Mouse (Mus musculus): ENCODE data around the gene Ncor2. TPM values are rescaled to one million over a fixed set of nuclear protein-coding genes. Genes with fewer than 3 reads are reported as not detected.

Gene Ncor2
- polyA plus RNA-seq, 1 experiment: 31.3 TPM

- no peak for DNase-seq (ENCODE audit: low read depth)
Observed at GRCm38 (mm10) chr5:125148686-125149085, 30.3 kb downstream of the Ncor2 start.

- no peak for DNase-seq (ENCODE audit: low read depth)
Observed at GRCm38 (mm10) chr5:125148173-125148572, 30.8 kb downstream of the Ncor2 start.

- no peak for DNase-seq (ENCODE audit: low read depth)
Observed at GRCm38 (mm10) chr5:125147124-125147523, 31.9 kb downstream of the Ncor2 start.

GRCm38 (mm10) chr5:125143114-125143872, 35.7 kb downstream of the Ncor2 start:
- no peak for DNase-seq (ENCODE audit: low read depth)

GRCm38 (mm10) chr5:125141916-125142315, 37.1 kb downstream of the Ncor2 start:
- DNase-seq (ENCODE audit: low read depth): no peak

DNA sequence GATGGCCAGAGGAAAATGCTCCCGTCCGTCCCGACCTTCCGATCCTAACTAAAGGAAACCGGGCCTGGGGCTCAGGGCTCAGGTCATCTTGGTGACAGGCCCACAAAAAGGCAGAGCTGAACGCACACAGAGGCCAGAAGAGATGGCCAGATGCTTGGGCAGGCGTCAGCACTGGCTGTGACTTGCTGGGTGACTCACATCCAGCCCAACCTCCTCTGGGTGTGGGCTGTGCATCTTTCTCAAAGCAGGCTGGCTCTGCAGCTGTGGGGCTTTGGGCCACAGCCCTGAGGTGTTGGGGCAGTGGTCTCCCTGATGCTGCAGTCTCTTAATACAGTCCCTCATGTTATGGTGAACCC, 37.5 kb downstream of the Ncor2 start:
- DNase-seq (ENCODE audit: low read depth): no peak

GRCm38 (mm10) chr5:125140832-125141524, 38.0 kb downstream of the Ncor2 start:
- no peak for DNase-seq (ENCODE audit: low read depth)

- DNase-seq (ENCODE audit: low read depth): no peak
Observed at GRCm38 (mm10) chr5:125140151-125140699, 38.8 kb downstream of the Ncor2 start.

DNA sequence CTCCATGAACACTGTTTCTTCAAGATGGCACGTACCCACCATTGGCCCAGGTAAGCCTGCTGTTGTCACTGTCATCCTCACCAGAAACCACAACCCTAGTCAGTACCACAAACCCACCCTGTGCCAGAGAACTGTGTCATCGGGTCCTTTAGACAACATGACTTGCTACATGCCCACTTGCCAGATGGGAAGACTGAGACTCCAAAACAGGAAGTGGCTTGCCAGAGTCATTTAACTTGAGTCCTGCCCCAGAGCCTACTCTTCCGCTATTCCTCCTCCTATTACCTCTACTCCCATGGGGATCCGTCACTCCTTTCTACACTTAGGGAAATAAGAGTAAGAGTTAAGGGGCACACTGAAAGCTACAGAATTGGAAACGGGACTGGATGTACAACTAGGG, 39.4 kb downstream of the Ncor2 start:
- no peak for DNase-seq (ENCODE audit: low read depth)

DNA sequence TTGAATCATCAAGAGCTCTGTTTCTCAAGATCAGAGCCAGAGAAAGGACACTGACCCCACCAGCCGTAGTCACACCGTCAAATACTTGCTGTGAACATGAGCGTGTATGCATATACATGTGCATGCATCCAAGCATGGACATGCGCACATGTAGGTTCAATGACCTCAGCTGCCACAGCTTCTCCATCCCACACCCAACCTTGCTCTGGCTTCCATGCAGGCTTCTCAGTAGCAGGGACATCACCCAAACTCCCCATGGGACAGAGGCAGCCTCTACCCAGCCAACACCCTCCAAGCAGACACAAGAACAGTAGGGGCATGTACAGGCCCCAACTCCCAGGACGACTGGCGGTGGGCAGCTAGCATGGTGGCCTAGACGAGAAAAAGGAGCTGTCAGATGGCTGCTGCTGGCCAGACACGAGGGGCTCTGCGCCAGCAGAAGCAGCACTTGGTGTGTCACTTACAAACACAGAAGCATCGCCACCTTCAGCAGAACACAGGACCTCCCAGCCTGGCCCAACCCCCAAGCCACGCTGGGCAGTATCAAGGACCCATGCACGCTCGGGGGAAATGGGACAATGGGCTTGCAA, 40.1 kb downstream of the Ncor2 start:
- no peak for DNase-seq (ENCODE audit: low read depth)

GRCm38 (mm10) chr5:125137672-125138285, 41.2 kb downstream of the Ncor2 start:
- no peak for DNase-seq (ENCODE audit: low read depth)

GRCm38 (mm10) chr5:125136996-125137671, 41.9 kb downstream of the Ncor2 start:
- no peak for DNase-seq (ENCODE audit: low read depth)

DNA sequence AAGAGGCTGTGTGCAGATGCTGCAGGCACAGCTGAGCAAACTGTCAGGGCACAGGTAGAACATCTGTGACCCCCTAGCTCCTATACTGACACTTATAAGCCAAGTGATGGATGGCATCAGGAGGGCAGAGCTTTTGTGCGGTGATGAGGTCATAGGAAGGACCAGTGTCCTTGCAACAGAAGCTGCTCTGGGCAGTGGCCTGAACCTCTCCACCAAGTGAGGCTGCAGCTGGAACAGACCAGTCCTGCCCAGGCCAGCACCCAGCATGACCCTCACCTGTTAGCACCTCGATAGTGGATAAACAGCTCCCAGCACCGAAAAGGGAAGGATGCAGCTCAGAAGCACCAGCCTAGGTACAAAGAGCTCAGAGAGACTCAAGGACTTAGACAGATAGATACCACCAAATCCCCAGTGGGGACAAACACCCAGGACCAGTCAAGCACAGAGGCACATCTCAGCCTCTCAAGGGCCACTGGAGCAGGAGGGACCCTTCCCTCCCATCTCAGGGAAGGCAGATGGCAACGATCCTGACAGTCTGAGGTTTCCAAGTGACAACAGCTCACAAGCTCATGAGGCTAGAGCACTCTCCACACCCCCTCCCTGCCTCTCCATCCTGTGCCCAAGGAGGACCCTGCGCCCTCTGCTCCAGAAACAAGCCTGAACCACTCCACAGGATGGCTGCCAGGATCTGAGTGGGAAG, 42.6 kb downstream of the Ncor2 start:
- no peak for DNase-seq (ENCODE audit: low read depth)

DNA sequence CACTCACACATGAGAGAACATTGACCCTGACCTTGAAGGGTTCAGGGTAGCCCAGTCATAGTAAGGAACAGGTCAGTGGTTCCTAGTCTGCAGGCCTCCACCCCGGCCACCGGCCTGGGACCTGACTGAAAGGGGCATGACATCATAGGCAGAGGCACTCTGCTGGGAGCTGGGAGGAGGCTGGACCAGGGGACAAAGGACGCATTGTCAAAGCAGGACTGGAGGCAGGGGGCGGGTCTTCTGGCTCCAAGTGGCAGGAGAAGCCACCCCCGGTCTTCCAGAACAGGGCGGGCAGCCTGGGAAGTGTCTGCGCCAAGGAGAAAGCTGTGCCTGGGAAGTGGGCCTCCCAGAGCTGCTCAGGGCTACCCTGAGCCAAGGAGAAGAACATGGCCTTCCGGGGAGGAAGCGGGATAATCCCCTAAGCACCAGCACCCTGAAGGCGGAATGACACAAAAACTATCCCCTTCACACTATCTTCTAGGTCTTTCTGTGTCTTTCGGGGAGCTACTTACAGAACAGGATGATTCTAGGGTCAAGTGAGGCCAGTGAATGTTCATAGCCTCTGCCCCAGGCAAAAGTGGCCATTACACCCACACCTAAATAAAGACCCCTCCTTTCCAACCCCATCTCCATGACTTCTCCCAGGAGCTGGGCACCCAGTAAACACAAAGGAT, 44.1 kb downstream of the Ncor2 start:
- DNase-seq (ENCODE audit: low read depth): no peak

GRCm38 (mm10) chr5:125134391-125134790, 44.6 kb downstream of the Ncor2 start:
- DNase-seq (ENCODE audit: low read depth): no peak

DNA sequence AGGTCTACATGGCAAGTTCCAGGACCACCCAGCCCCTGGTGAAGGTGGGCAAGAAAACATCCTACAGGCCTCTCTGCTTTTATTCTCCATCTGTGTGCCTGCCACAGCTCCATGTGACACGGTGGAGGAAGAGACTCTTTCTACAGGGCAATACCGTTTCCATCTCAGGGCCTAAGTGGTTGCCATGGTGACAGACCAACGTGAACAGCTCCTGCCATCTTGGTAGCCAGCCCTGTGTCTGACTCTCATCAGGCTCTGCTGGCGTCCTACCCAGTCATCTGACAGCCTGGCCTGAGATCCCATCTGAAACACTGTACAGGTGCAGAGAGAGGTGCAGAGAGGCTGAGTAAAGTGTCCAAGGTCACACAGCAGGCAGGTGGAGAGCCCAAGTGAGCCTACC, 45.4 kb downstream of the Ncor2 start:
- DNase-seq (ENCODE audit: low read depth): no peak

- no peak for DNase-seq (ENCODE audit: low read depth)
Observed at GRCm38 (mm10) chr5:125132566-125133260, 46.3 kb downstream of the Ncor2 start.

DNA sequence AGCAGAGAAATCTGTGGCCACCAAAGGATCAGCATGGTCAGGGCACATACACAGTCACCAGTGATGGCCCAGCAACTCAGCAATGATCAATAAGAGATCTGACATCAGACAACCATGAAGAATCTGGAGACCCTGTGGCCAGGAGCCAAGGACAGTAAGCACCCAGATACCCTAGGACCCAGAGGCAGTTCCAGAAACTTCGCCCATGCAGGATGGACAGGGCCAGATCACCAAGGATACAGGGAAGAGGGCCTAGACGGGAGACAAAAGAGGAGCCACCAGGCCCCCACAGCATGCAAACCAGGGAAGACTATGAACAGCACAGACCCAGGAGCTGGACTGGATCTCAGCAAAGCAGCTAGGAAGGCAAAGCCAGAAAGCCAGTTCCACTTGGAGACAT, 47.0 kb downstream of the Ncor2 start:
- DNase-seq (ENCODE audit: low read depth): no peak

- no peak for DNase-seq (ENCODE audit: low read depth)
Observed at GRCm38 (mm10) chr5:125130406-125130805, 48.6 kb downstream of the Ncor2 start.

DNA sequence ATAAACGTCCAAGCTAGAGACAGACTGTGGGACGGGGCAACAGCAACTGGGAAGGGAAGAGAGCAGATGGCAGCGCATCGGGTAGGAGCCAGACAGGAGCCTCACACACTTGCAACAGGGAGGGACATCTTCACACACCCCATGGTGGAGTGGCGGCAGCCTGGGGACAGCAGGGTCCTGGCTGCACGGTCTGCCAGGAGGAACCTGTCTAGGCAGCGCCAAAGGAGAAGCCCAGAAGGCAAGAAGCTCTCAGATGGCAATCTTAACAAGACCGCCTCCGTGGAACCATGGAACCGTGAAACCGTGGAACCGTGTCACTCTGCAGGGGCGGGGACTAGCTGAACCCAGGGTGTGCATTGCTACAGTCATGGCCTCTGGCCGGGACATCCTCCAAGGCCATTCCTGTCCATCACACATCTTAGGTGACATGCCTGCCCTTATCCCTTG, 50.1 kb downstream of the Ncor2 start:
- no peak for DNase-seq (ENCODE audit: low read depth)

All from gonadal fat pad, adult 2 months (tissue).